Mouse (Mus musculus): ENCODE measurements around the gene Rap1a. TPM values are rescaled to one million over a fixed set of nuclear protein-coding genes. Genes with fewer than 3 reads are reported as not detected.

The Rap1a gene
- polyA plus RNA-seq, 1 experiment: 3.8 TPM

DNA sequence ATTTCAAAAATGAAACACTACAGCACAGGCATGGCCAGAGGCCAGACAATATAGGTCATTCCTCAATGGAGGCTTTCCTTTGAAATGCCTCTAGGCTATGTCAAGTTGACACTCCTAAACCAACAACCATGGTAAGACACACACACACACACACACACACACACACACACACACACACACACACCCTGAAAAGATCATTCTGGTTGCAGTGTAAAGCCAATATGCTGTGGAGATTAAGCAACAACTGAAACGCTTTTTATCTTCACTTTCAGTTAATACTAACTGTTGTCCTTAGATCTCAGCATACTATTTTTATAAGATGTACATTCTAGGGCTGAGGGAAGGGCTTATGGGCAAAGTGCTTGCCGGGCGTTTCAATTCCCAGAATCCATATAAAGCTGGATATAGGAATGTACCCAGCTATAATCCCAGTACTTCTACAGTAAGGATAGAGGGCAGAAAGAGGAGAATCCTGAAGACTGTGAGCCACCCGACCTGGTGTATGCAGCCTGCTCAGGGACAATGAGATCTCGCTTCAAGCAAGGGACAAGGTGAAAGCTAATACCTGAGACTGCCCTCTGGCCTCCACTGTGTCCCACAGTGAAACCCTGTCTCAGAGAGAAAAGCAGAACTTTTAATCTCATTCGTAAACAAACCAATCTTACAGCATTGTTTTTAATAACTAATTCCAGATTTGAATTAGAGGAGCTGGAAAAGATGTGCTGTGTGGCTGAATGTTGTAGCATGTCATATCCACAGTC, 43.6 kb downstream of the Rap1a start:
- Histone ChIP-seq H3K4me1 (ENCODE audit: control insufficient read depth) (peaks cover 39% of the 10 kb centered on the region), H3K9me3 (ENCODE audit: control insufficient read depth, low read length) (no peaks in the 10 kb centered on the region), H3K27me3 (ENCODE audit: control insufficient read depth) (no peaks in the 10 kb centered on the region), H3K36me3 (ENCODE audit: control insufficient read depth) (peaks cover 9% of the 10 kb centered on the region), H3K4me3 (replicated peaks) (no peak overlapping the region)
- TF ChIP-seq GATA1 (IDR thresholded peaks at IDR 0.05; ENCODE audit: low read length) (no peak), TAL1 (IDR thresholded peaks at IDR 0.05; ENCODE audit: low read length) (no peak)

- TF ChIP-seq GATA1 (IDR thresholded peaks at IDR 0.05; ENCODE audit: low read length) (no peak), TAL1 (IDR thresholded peaks at IDR 0.05; ENCODE audit: low read length) (no peak)
- Histone ChIP-seq H3K36me3 (ENCODE audit: control insufficient read depth) (peaks cover 13% of the 10 kb centered on the region), H3K4me1 (ENCODE audit: control insufficient read depth) (peaks cover 39% of the 10 kb centered on the region), H3K9me3 (ENCODE audit: control insufficient read depth, low read length) (no peaks in the 10 kb centered on the region), H3K27me3 (ENCODE audit: control insufficient read depth) (no peaks in the 10 kb centered on the region), H3K4me3 (replicated peaks) (no peak overlapping the region)
Observed at GRCm38 (mm10) chr3:105756505-105756904, 44.6 kb downstream of the Rap1a start.

DNA sequence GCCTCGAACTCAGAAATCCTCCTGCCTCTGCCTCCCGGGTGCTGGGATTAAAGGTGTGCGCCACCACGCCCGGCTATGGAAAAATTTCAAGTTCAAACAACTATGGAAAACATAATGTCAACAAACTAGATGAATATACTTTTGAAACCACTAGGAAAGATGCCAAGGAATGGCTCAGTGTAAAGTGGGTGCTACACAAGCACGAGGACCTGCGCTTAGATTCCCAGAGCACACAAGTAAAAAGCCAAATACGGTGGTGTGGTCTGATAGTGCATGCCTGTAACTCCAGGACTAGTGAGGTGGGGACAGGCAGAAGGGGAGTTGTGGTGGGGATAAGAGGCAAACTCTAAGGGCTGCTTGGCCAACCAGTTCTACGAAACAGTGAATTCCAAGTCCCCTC, 46.0 kb downstream of the Rap1a start:
- Histone ChIP-seq H3K27me3 (ENCODE audit: control insufficient read depth) (no peaks in the 10 kb centered on the region), H3K4me3 (replicated peaks) (no peak overlapping the region), H3K36me3 (ENCODE audit: control insufficient read depth) (peaks cover 14% of the 10 kb centered on the region), H3K4me1 (ENCODE audit: control insufficient read depth) (peaks cover 32% of the 10 kb centered on the region), H3K9me3 (ENCODE audit: control insufficient read depth, low read length) (no peaks in the 10 kb centered on the region)
- no peak for TF ChIP-seq TAL1 (IDR thresholded peaks at IDR 0.05; ENCODE audit: low read length)

DNA sequence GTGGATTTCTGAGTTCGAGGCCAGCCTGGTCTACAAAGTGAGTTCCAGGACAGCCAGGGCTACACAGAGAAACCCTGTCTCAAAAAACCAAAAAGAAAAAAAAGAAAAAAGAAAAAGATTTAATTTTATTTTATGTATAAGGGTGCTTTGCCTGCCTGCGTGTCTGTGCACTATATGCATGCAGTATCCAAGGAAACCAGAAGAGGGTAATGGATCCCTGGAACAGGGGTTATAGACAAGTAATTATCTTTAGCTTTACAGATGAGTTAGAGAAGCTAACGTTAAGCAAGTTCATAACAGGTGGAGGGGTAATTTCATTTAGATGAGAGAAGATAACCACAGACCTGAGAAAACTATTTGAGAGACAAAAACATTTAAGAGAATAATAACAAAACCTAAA, 47.0 kb downstream of the Rap1a start:
- Histone ChIP-seq H3K4me1 (ENCODE audit: control insufficient read depth) (peaks cover 30% of the 10 kb centered on the region), H3K4me3 (replicated peaks) (no peak overlapping the region), H3K27me3 (ENCODE audit: control insufficient read depth) (no peaks in the 10 kb centered on the region), H3K36me3 (ENCODE audit: control insufficient read depth) (peaks cover 23% of the 10 kb centered on the region), H3K9me3 (ENCODE audit: control insufficient read depth, low read length) (no peaks in the 10 kb centered on the region)
- TF ChIP-seq TAL1 (IDR thresholded peaks at IDR 0.05; ENCODE audit: low read length): no peak
- TF ChIP-seq GATA1 (IDR thresholded peaks at IDR 0.05; ENCODE audit: low read length): no peak

DNA sequence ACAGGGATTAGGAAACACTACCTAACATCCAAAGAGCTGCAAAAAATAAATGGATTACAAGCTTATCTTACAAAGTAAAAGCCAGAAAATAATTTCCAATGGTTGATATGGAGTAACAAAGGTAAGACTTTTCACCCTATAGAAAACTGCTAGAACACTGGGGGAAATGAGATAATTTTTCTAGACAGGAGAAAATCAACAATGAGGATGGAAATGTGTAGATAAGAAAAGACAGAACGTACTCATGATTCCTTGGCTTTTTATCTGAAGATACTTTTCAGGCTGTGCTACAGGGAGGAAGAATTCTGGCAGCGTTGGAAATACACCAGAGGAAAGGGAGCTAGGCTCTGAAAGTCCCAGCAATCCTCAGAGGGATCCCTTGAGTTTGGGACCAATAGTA, 50.3 kb downstream of the Rap1a start:
- Histone ChIP-seq H3K36me3 (ENCODE audit: control insufficient read depth) (peaks cover 41% of the 10 kb centered on the region), H3K9me3 (ENCODE audit: control insufficient read depth, low read length) (no peaks in the 10 kb centered on the region), H3K4me1 (ENCODE audit: control insufficient read depth) (peaks cover 15% of the 10 kb centered on the region), H3K4me3 (replicated peaks) (no peak overlapping the region), H3K27me3 (ENCODE audit: control insufficient read depth) (no peaks in the 10 kb centered on the region)
- no peak for TF ChIP-seq GATA1 (IDR thresholded peaks at IDR 0.05; ENCODE audit: low read length)
- no peak for TF ChIP-seq TAL1 (IDR thresholded peaks at IDR 0.05; ENCODE audit: low read length)

DNA sequence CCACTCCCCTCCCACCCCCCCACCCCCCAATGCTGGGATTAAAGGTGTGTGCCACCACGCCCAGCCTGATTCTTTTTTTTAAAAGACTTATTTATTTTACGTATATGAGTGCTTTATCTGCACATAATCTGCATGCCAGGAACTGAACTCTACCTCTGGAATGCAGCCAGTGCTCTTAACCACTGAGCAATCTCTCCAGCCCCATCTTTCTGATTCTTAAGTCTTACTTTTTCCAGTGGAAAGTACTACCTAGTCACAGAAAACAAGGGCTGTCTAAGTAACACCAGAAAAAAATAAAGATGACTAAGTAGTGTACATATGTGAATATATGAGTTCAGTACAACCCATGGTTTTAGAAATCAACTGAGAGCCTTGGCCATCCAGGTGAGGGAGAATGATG, 54.6 kb downstream of the Rap1a start:
- H3K36me3 ChIP-seq (ENCODE audit: control insufficient read depth): peaks cover 51% of the 10 kb centered on the region
- no peaks in the 10 kb centered on the region for H3K27me3 ChIP-seq (ENCODE audit: control insufficient read depth)
- H3K4me1 ChIP-seq (ENCODE audit: control insufficient read depth): peaks cover 3% of the 10 kb centered on the region
- no peak for TF ChIP-seq TAL1 (IDR thresholded peaks at IDR 0.05; ENCODE audit: low read length)
- TF ChIP-seq GATA1 (IDR thresholded peaks at IDR 0.05; ENCODE audit: low read length): no peak
- H3K4me3 ChIP-seq (replicated peaks): no peak overlapping the region
- no peaks in the 10 kb centered on the region for H3K9me3 ChIP-seq (ENCODE audit: control insufficient read depth, low read length)

GRCm38 (mm10) chr3:105737666-105738065, 63.5 kb downstream of the Rap1a start:
- TF ChIP-seq TAL1 (IDR thresholded peaks at IDR 0.05; ENCODE audit: low read length): no peak
- TF ChIP-seq GATA1 (IDR thresholded peaks at IDR 0.05; ENCODE audit: low read length): no peak
- Histone ChIP-seq H3K9me3 (ENCODE audit: control insufficient read depth, low read length) (no peaks in the 10 kb centered on the region), H3K36me3 (ENCODE audit: control insufficient read depth) (peaks cover 82% of the 10 kb centered on the region), H3K27me3 (ENCODE audit: control insufficient read depth) (no peaks in the 10 kb centered on the region), H3K4me3 (replicated peaks) (no peak overlapping the region), H3K4me1 (ENCODE audit: control insufficient read depth) (no peaks in the 10 kb centered on the region)

GRCm38 (mm10) chr3:105737070-105737469, 64.1 kb downstream of the Rap1a start:
- no peak for TF ChIP-seq GATA1 (IDR thresholded peaks at IDR 0.05; ENCODE audit: low read length)
- no peak for TF ChIP-seq TAL1 (IDR thresholded peaks at IDR 0.05; ENCODE audit: low read length)
- Histone ChIP-seq H3K36me3 (ENCODE audit: control insufficient read depth) (peaks cover 86% of the 10 kb centered on the region), H3K4me1 (ENCODE audit: control insufficient read depth) (no peaks in the 10 kb centered on the region)

DNA sequence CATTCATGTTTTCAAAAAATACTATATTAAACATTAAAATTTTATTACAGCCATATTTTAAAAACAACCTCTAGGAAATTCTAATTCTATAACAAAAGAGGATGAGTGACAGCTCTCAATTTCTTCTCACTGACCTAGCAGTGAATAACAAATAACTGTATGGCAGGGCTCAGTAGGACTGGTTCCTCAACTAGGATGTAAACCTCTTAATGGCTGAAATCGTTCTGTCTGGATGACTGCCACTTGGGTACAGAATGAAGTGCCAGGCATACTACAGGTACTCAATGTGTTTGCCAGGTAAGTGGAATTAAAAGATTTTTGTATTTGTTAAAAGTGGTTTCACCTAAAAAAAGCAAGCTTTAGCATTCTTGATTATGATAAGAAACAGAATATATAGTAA, 65.0 kb downstream of the Rap1a start:
- peaks cover 93% of the 10 kb centered on the region for H3K36me3 ChIP-seq (ENCODE audit: control insufficient read depth)
- no peaks in the 10 kb centered on the region for H3K9me3 ChIP-seq (ENCODE audit: control insufficient read depth, low read length)
- TF ChIP-seq TAL1 (IDR thresholded peaks at IDR 0.05; ENCODE audit: low read length): no peak
- no peak for TF ChIP-seq GATA1 (IDR thresholded peaks at IDR 0.05; ENCODE audit: low read length)
- no peak overlapping the region for H3K4me3 ChIP-seq (replicated peaks)
- H3K4me1 ChIP-seq (ENCODE audit: control insufficient read depth): no peaks in the 10 kb centered on the region
- H3K27me3 ChIP-seq (ENCODE audit: control insufficient read depth): no peaks in the 10 kb centered on the region

More at GRCm38 (mm10) chr3:105737070-105737469, 64.1 kb downstream of the Rap1a start:
- no peaks in the 10 kb centered on the region for H3K27me3 ChIP-seq (ENCODE audit: control insufficient read depth)
- H3K4me3 ChIP-seq (replicated peaks): no peak overlapping the region
- H3K9me3 ChIP-seq (ENCODE audit: control insufficient read depth, low read length): no peaks in the 10 kb centered on the region

DNA sequence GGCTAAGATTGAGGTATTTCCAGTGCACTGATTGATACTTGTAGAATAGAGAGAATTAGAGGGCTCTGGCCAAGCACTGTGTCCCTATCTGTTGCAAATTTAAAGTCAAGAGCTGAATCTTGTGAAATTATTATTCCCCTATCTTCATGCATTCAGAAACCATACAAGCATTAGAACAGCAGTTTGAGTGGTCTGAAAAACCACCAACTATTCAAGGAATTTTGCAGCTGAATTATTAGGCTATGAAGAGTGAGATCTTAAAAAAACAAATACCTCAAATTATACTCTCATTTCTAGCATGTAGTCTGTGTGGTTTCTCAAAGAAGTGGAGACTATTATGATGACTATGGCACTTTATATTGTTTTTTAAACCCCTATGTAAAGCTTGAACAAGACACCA, 65.9 kb downstream of the Rap1a start:
- H3K9me3 ChIP-seq (ENCODE audit: control insufficient read depth, low read length): no peaks in the 10 kb centered on the region
- H3K4me1 ChIP-seq (ENCODE audit: control insufficient read depth): no peaks in the 10 kb centered on the region
- TF ChIP-seq TAL1 (IDR thresholded peaks at IDR 0.05; ENCODE audit: low read length): no peak
- TF ChIP-seq GATA1 (IDR thresholded peaks at IDR 0.05; ENCODE audit: low read length): no peak
- peaks cover 95% of the 10 kb centered on the region for H3K36me3 ChIP-seq (ENCODE audit: control insufficient read depth)
- no peak overlapping the region for H3K4me3 ChIP-seq (replicated peaks)
- no peaks in the 10 kb centered on the region for H3K27me3 ChIP-seq (ENCODE audit: control insufficient read depth)
